Mouse (Mus musculus) ES-Bruce4 (cell line): ENCODE results near the gene Cers6. TPM values are rescaled to one million over a fixed set of nuclear protein-coding genes. Genes with fewer than 3 reads are reported as not detected.

Experiments used
- H3K27ac ChIP-seq: 2 replicates; pipeline ENCODE4 v1.5.1; 2012; ENCODE audit warnings: low read length, inconsistent platforms; ENCODE audit not compliant: insufficient read depth
- H3K27me3 ChIP-seq: 2 replicates; pipeline ENCODE4 v1.6.1; 2012; ENCODE audit warnings: mild to moderate bottlenecking, low read length, inconsistent platforms; ENCODE audit not compliant: control insufficient read depth, poor library complexity, insufficient read depth, severe bottlenecking
- H3K36me3 ChIP-seq: 2 replicates; pipeline ENCODE4 v1.6.1; 2012; ENCODE audit warnings: inconsistent platforms, mild to moderate bottlenecking, low read length, moderate library complexity; ENCODE audit not compliant: control insufficient read depth, poor library complexity, insufficient read depth, severe bottlenecking
- H3K4me1 ChIP-seq: one replicate; pipeline ENCODE4 v1.8.1; 2011; ENCODE audit warnings: low read length; ENCODE audit not compliant: control insufficient read depth, insufficient read depth
- H3K4me3 ChIP-seq: 2 replicates; pipeline ENCODE4 v1.5.1; 2011; ENCODE audit warnings: low read depth, mild to moderate bottlenecking, low read length
- H3K9ac ChIP-seq: 2 replicates; pipeline ENCODE4 v1.6.1; 2012; ENCODE audit warnings: low read depth, mild to moderate bottlenecking, inconsistent platforms; ENCODE audit not compliant: poor library complexity, severe bottlenecking
- H3K9me3 ChIP-seq: replicated peaks from 2 replicates; pipeline ENCODE4 v1.6.1; 2012; ENCODE audit warnings: mild to moderate bottlenecking, low read length, inconsistent platforms; ENCODE audit not compliant: control insufficient read depth, poor library complexity, insufficient read depth, severe bottlenecking
- CTCF ChIP-seq: IDR thresholded peaks from one replicate; pipeline ENCODE4 v1.8.1; 2011; ENCODE audit warnings: low read depth, low read length
- EP300 ChIP-seq: IDR thresholded peaks from 2 replicates; pipeline ENCODE4 v1.6.1; 2011; ENCODE audit warnings: low read depth, low read length; ENCODE audit not compliant: insufficient read depth
- POLR2A ChIP-seq: IDR thresholded peaks from one replicate; pipeline ENCODE4 v1.8.1; 2011; ENCODE audit warnings: low read length; ENCODE audit not compliant: insufficient read depth
- polyA plus RNA-seq: library from polyadenylated mRNA; stranded (reverse); fragments of >200 nt; gene quantifications from 2 replicates; pipeline ENCODE4 v1.2.4, GENCODE M21; 2011; ENCODE audit warnings: low read depth; ENCODE audit not compliant: missing spikeins, insufficient read depth, insufficient read length

The Cers6 gene
- polyA plus RNA-seq, 1 experiment, result 17.0 TPM

DNA sequence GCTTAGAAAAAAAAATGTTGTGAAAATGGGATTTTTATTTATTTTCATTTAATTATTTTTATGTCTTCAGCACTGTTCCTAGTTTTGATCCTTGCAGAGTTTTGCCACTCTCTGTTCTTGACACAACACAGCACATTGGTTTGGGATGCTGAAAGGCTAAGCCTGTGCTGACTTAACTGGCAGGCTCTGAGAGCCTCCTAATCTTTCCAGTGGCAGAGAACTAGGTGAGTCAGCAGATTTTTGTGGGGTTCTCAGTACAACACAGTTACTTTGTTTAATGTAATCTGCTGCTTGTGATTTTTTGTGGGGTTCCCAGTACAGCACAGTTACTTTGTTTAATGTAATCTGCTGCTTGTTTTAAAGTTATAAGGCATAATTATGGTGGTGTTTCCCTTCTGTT, 55.8 kb downstream of the Cers6 start:
- H3K27me3 ChIP-seq, result no peaks in the 10 kb centered on the region
- H3K9ac ChIP-seq, result no peak overlapping the region
- no peaks in the 10 kb centered on the region for H3K9me3 ChIP-seq
- H3K4me1 ChIP-seq, result no peaks in the 10 kb centered on the region
- TF ChIP-seq CTCF (no peak), EP300 (no peak), POLR2A (no peak)
- no peaks in the 10 kb centered on the region for H3K36me3 ChIP-seq
- H3K4me3 ChIP-seq, result no peak overlapping the region
- H3K27ac ChIP-seq, result no peak overlapping the region

DNA sequence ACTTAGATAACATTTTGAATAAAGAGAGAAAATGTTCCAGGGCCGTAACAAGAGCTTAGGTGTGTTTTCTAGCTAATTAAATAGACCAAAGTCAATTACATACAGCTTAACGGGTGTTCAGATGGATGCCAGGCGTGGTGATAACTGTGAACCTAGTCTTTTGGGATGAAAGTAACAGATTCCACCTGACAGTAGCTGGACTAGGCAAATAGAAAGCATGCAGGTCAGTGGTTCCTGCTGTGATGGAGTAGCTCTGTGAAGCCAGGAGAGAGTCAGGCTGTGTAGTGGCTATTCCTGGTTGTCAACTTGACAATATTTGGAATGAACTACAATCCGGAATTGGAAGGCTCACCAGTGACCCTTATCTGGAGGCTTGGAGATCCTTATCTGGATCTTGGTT, 56.3 kb downstream of the Cers6 start:
- Histone ChIP-seq H3K27me3 (no peaks in the 10 kb centered on the region), H3K36me3 (no peaks in the 10 kb centered on the region), H3K4me3 (no peak overlapping the region), H3K9me3 (no peaks in the 10 kb centered on the region), H3K9ac (no peak overlapping the region), H3K27ac (no peak overlapping the region), H3K4me1 (no peaks in the 10 kb centered on the region)
- TF ChIP-seq POLR2A (no peak), EP300 (no peak), CTCF (no peak)

DNA sequence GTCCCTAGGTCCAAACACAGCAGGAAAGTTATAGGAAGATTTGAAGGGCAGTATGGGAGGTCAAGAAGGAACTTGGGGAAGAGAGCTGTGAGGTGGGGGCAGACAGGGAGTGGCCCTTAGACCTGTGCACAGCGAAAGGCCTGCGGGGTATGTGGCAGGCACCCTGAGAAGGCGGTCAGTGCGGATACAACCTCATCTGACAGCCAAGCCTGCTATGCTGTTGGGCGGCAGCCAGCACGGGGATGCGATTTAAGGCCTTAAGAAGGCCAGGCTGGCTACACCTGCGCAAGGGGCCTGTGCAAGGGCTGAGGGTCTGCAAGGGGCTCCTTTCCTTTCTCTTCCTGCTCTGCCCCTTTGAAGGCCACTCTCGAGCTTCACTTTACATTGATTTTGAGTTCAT, 63.1 kb downstream of the Cers6 start:
- Histone ChIP-seq H3K36me3 (no peaks in the 10 kb centered on the region), H3K27me3 (no peaks in the 10 kb centered on the region), H3K27ac (no peak overlapping the region), H3K4me3 (no peak overlapping the region), H3K9me3 (no peaks in the 10 kb centered on the region), H3K9ac (no peak overlapping the region), H3K4me1 (peaks cover 2% of the 10 kb centered on the region)
- no peak for TF ChIP-seq POLR2A
- TF ChIP-seq CTCF, result no peak
- TF ChIP-seq EP300, result no peak

DNA sequence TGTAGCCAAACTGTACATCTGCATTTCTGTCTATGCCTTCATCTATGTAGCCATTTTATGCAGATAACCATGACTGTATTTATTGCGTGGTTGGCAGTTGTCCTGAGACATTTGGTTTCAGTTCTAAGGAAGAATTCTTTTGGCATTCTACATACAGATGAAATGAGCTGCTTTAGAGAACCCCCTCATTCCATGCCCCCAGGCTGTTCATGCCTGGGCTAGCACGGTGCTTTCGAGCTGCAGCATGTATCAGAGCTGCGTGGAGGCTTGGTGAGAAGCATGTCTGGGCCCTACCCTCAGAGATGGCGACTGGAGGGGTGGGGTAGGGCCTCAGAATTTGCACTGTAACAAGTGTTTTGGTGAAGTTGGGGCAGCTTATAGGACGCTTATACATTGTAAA, 64.3 kb downstream of the Cers6 start:
- no peak overlapping the region for H3K9ac ChIP-seq
- peaks cover 2% of the 10 kb centered on the region for H3K4me1 ChIP-seq
- TF ChIP-seq CTCF (no peak), EP300 (no peak), POLR2A (no peak)
- no peaks in the 10 kb centered on the region for H3K36me3 ChIP-seq
- H3K27me3 ChIP-seq, result no peaks in the 10 kb centered on the region
- no peak overlapping the region for H3K27ac ChIP-seq
- no peak overlapping the region for H3K4me3 ChIP-seq
- no peaks in the 10 kb centered on the region for H3K9me3 ChIP-seq

DNA sequence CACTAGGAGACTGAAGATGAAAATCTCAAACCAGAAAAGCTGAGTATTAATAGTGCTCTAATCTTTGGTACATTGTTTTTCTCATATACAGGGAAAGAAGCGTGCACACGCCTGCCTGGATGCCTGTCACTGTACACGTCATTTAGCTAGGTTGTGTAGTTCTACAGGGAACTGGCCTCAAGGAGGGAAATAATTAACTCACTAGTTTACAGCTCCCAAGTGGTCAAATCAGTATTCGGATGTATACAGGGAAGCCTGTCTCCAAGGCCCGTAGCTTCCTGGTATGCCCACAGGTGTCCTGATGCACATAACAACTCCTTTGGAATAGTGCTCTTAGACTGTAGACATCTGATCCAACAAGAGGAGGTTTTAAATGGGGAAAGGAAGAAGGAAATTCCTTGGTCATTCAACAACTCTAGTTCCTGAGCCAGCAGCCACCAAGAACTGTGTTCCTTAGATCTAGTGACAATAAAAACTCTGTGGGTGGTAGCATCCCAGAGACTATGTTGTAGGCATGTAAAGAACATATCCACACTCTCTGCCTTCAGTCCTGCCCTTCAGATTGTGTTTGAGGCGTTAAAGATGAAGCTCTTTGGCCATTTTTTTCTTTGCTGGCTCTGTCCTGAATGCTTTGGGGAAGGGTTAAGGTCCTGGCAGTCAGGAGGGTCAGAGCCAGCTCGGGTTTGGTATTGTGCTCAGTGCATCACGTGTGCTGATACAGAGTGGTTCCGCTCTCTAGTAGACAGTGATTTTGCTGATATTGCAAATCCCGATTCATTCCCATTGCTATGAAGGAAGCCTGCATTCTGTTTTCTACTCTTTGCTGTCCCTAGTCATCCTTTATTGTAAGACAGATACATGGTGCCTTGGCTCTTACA, 65.9 kb downstream of the Cers6 start:
- H3K36me3 ChIP-seq, result no peaks in the 10 kb centered on the region
- H3K4me3 ChIP-seq, result no peak overlapping the region
- peaks cover 2% of the 10 kb centered on the region for H3K4me1 ChIP-seq
- no peak overlapping the region for H3K27ac ChIP-seq
- TF ChIP-seq POLR2A (no peak), CTCF (no peak), EP300 (no peak)
- no peak overlapping the region for H3K9ac ChIP-seq
- H3K9me3 ChIP-seq, result no peaks in the 10 kb centered on the region
- H3K27me3 ChIP-seq, result no peaks in the 10 kb centered on the region

DNA sequence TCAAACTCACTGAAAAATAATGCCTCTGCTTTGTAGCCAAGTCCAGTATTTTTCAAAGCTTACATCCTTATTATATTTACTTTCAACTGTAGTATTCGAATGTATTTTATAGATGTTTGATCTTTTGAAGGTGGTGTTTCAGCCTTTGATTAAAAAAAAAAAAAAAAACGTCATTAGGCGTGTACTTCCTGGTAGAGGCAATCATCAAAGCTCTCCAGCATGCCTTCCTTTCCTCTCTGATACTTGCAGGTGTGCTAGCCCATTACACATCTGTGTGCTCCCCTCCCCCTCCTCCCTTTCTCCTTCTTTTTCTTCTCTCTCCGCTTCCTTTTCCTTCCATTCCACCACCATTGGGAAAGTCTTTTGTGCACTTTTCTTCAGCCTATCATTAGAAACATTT, 71.0 kb downstream of the Cers6 start:
- Histone ChIP-seq H3K4me3 (no peak overlapping the region), H3K4me1 (no peaks in the 10 kb centered on the region), H3K9ac (no peak overlapping the region), H3K27me3 (no peaks in the 10 kb centered on the region), H3K36me3 (no peaks in the 10 kb centered on the region), H3K27ac (no peak overlapping the region), H3K9me3 (no peaks in the 10 kb centered on the region)
- no peak for TF ChIP-seq POLR2A
- no peak for TF ChIP-seq CTCF
- no peak for TF ChIP-seq EP300
